Mouse (Mus musculus): ENCODE measurements at regions not wholly inside any gene's neighbourhood (a gene's known extent, or its start where the extent isn't known, plus 50 kb on each side); places are given as distances from the start of the nearest gene placed in this dataset.
A peak's percentile ranks its signal among the peaks of the same experiment; 100 is the strongest.

DNA sequence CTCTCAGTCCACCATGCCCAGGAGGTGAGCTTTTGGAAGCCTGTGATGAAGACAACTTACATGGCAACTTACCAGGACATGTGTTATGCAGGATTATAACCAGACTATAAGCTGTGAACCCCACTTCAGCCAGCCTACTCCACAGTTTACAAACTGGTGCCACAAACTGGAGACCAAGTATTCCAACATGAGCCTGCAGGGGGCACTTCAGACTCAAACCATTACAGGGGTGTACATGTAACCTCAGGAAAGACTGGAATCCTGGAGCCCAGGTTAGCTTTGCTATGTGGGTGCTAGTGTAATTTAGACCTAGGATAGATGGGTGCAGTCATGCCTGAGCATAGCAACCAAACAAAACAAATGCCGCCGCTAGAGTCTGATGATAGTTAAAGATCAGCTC lies 124.0 kb upstream of the Lyplal1 start:
- TF ChIP-seq CTCF (conservative IDR thresholded peaks at IDR 0.05; ENCODE audit: insufficient read depth, insufficient read length, low read depth, low read length) (peak; percentile 47), POLR2A (IDR thresholded peaks at IDR 0.05; ENCODE audit: low read depth, low read length) (no peak)

Data from kidney, adult 2 months (tissue).